Mouse (Mus musculus) lung, postnatal 0 days (tissue): ENCODE data around the gene Bahcc1.

Experiments used
- CTCF ChIP-seq: IDR thresholded peaks from 2 replicates; pipeline ENCODE4 v1.5.1; 2016; ENCODE audit warnings: antibody characterized with exemption, mild to moderate bottlenecking
- EP300 ChIP-seq: IDR thresholded peaks from 2 replicates; pipeline ENCODE4 v1.6.1; 2016; ENCODE audit warnings: antibody characterized with exemption, mild to moderate bottlenecking, control low read depth

DNA sequence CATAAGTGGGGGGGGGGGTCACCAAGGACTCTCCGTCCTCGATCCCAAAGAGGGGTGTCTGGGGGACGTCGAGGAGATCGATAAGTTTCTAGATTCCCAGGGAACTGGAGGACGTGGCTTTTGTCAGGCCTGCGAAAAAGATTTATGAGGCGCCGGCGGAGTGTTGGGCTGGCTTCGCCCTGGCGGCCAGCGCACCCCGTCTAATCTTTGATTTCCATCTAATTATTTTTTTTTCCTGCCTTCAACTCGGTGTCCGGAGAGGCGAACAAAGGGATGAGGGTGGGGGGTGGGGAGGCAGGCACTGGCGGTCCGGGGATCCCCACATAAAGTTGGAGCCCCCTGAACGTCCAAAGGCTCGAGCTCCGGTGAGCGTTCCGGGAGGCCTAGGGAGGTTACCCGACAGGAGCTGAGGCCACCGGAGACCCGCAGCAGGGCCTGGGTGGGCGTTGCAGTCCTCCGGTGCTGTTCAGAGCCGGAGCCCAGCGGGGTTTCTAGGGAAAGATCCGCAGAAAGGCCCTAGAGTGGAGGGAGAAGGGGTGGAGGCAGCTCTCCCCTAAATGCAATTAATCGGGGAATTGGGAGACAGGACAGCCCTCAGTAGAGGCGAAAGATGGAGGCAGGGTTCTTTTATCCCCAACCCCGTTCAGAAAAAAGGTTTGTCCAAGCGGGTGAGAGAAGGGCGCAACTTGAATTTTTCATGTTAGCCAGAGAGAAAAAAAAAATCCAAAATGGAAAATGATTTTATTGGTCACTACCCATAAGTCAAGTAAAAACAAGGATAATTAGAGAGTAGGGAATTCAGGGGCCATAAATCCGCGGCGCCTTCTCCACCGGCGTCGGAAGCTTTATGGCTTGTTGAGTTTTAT is 45.3 kb upstream of the Bahcc1 start:
- TF ChIP-seq EP300, result no peak
- TF ChIP-seq CTCF, result no peak
